Mouse (Mus musculus) heart, postnatal 0 days (tissue): ENCODE results near the gene Fnip1.

Source experiments
- CTCF ChIP-seq: IDR thresholded peaks from 2 replicates; pipeline ENCODE4 v1.5.1; 2016; ENCODE audit warnings: antibody characterized with exemption, control low read depth, low read depth
- EP300 ChIP-seq: IDR thresholded peaks from 2 replicates; pipeline ENCODE4 v1.6.1; 2016; ENCODE audit warnings: antibody characterized with exemption, low read depth

GRCm38 (mm10) chr11:54404885-54405284 lies 33.1 kb upstream of the Fnip1 start:
- TF ChIP-seq EP300: no peak
- no peak for TF ChIP-seq CTCF
